Mouse (Mus musculus) gastrocnemius, postnatal 4 days (tissue): ENCODE measurements around the gene Gm867. TPM values are rescaled to one million over a fixed set of nuclear protein-coding genes. Genes with fewer than 3 reads are reported as not detected.
A peak's percentile ranks its signal among the peaks of the same experiment; 100 is the strongest.

ENCODE experiments used
- DNase-seq, 2 experiments: peaks; one replicate each; pipeline ENCODE4 v3.0.0; 2021 to 2022; ENCODE audit warnings: low spot score in 2 of 2, mixed read lengths in 2 of 2
- total RNA-seq, 2 experiments: library from RNA; stranded (reverse); gene quantifications; 2 replicates each; pipeline ENCODE4 v1.2.3; 2021

Gm867 gene
- total RNA-seq, 2 experiments from 2014 or later: not detected

- peak in 1 of 2 experiments; percentile 57 for DNase-seq
These were observed 41.6 kb downstream of the Gm867 start for GRCm38 (mm10) chr10:75898846-75899245.

- no peak for DNase-seq
These were observed 42.4 kb downstream of the Gm867 start for GRCm38 (mm10) chr10:75898039-75898564.

- DNase-seq: peak; percentile 56 to 80
These were observed 43.1 kb downstream of the Gm867 start for GRCm38 (mm10) chr10:75897373-75897772.

- no peak for DNase-seq
These were observed 44.3 kb downstream of the Gm867 start for GRCm38 (mm10) chr10:75896208-75896607.

GRCm38 (mm10) chr10:75895730-75896129 is 44.7 kb downstream of the Gm867 start:
- no peak for DNase-seq

- no peak for DNase-seq
These were observed 45.9 kb downstream of the Gm867 start for GRCm38 (mm10) chr10:75894601-75895000.

- DNase-seq: peak; percentile 71 to 85
These were observed 47.3 kb downstream of the Gm867 start, which contains the start of gene Derl3 for GRCm38 (mm10) chr10:75893089-75893750. TSS of gene Derl3 (plus strand) at chr10:75893413.

- no peak for DNase-seq
These were observed 50.9 kb downstream of the Gm867 start for GRCm38 (mm10) chr10:75889406-75890153.

Other genes with a start within 250 kb of the Gm867 start
- 10 to 100 TPM; 29.1 to 30.4 TPM for gene Cabin1, start 176.3 kb downstream of the Gm867 start, total RNA-seq
- 10 to 100 TPM; 28.2 to 29.4 TPM for gene Ddt, start 167.3 kb downstream of the Gm867 start, total RNA-seq
- gene Gm20441, start 159.7 kb downstream of the Gm867 start, total RNA-seq: not detected
- gene Gstt3, start 159.3 kb downstream of the Gm867 start, total RNA-seq: 1 to 10 TPM; 5.4 to 6.8 TPM
- gene Gstt1, start 142.1 kb downstream of the Gm867 start, total RNA-seq: 10 to 100 TPM; 10.2 to 11.8 TPM
- gene Gstt4, start 118.1 kb downstream of the Gm867 start, total RNA-seq: not detected
- gene Gstt2, start 103.2 kb downstream of the Gm867 start, total RNA-seq: 1 to 10 TPM; 7.6 to 9.2 TPM
- gene Mif, start 80.4 kb downstream of the Gm867 start, total RNA-seq: 100 to 1,000 TPM; 164 TPM
- 1 to 10 TPM in 1 of 2 experiments, under 1 TPM in 1; 0.96 to 1.0 TPM for gene Derl3, start 47.3 kb downstream of the Gm867 start, total RNA-seq
- 10 to 100 TPM; 55.0 to 60.2 TPM for gene Smarcb1, start 19.1 kb downstream of the Gm867 start, total RNA-seq
- gene Chchd10, start 7.5 kb downstream of the Gm867 start, total RNA-seq: 100 to 1,000 TPM; 390 to 396 TPM
- gene Mmp11, start 4.2 kb downstream of the Gm867 start, total RNA-seq: 10 to 100 TPM; 12.7 to 15.0 TPM
- under 1 TPM in 1 of 2 experiments, not detected in 1; 0.62 TPM for gene Vpreb3, start 2.4 kb upstream of the Gm867 start, total RNA-seq
- gene Gm5134, start 13.8 kb upstream of the Gm867 start, total RNA-seq: not detected
- gene Zfp280b, start 92.0 kb upstream of the Gm867 start, total RNA-seq: 10 to 100 TPM; 14.6 to 14.7 TPM
- gene Slc5a4b, start 170.3 kb upstream of the Gm867 start, total RNA-seq: not detected
- gene Slc5a4a, start 206.8 kb upstream of the Gm867 start, total RNA-seq: not detected